Mouse (Mus musculus): Measurements from ENCODE around the gene Gm34653. TPM values are rescaled to one million over a fixed set of nuclear protein-coding genes. Genes with fewer than 3 reads are reported as not detected.
"Not testable (repeated sequence)": the region's sequence is repeated elsewhere in the genome, so short reads cannot be mapped to it uniquely, and the experiment has no call there.

The Gm34653 gene
- total and polyA plus RNA-seq, 3 experiments: not detected

- H3K27me3 ChIP-seq (replicated peaks); DNase-seq (ENCODE audit: extremely low read depth); H3K79me2 ChIP-seq (replicated peaks; ENCODE audit: control insufficient read depth, extremely low read depth, insufficient read depth, poor library complexity, severe bottlenecking); H3K27ac ChIP-seq (ENCODE audit: insufficient read depth, low read depth); H3K9me3 ChIP-seq (replicated peaks; ENCODE audit: low read length); H3K4me3 ChIP-seq (replicated peaks in 1 of 3; ENCODE audit: low read depth in 2 of 3, low read length in 2 of 3, poor library complexity in 1 of 3); dilution Hi-C loops (cut with MboI; ENCODE audit: extremely low pct_ligation_motif_present, extremely low pct_unique_long_range_greater_than_20kb, low sequenced_read_pairs); H3K4me2 ChIP-seq (ENCODE audit: insufficient read depth, low read depth, poor library complexity, severe bottlenecking); H3K9ac ChIP-seq (ENCODE audit: insufficient read depth, low read depth): not testable (repeated sequence)
- in situ Hi-C loops (cut with MboI; ENCODE audit: low pct_ligation_motif_present, low pct_unique_long_range_greater_than_20kb, low sequenced_read_pairs): loop anchor here (10.0 to 25.0 kb wide), 2 partner anchors 172 to 320 kb away; partner anchors contain the start of genes AI182371, Cntrl and Traf1
- TF ChIP-seq TBP (conservative IDR thresholded peaks at IDR 0.05; ENCODE audit: low read depth, low read length) (0 out of 2 replicates have a peak, but pooled peaks have one; percentile 27), CTCF (conservative IDR thresholded peaks at IDR 0.05 in 1 of 2, IDR thresholded peaks at IDR 0.05 in 1 of 2; ENCODE audit: low read depth in 2 of 2, low read length in 2 of 2) (0 out of 4 replicates have a peak, but pooled peaks of 1 of the 2 experiments have one; percentile 5)
- Histone ChIP-seq H3K36me3 (replicated peaks in 1 of 2; ENCODE audit: control insufficient read depth in 1 of 2, insufficient read depth in 1 of 2, low read length in 1 of 2) (peaks cover 39 to 64% of the 10 kb centered on the region in 2 experiments), H3K4me1 (ENCODE audit: control insufficient read depth in 1 of 2, insufficient read depth in 2 of 2) (peaks cover 3 to 17% of the 10 kb centered on the region in 2 experiments; a peak in 2 of 4 replicates)
Measured at GRCm38 (mm10) chr2:34792543-34792942, 40.3 kb upstream of the Gm34653 start.

DNA sequence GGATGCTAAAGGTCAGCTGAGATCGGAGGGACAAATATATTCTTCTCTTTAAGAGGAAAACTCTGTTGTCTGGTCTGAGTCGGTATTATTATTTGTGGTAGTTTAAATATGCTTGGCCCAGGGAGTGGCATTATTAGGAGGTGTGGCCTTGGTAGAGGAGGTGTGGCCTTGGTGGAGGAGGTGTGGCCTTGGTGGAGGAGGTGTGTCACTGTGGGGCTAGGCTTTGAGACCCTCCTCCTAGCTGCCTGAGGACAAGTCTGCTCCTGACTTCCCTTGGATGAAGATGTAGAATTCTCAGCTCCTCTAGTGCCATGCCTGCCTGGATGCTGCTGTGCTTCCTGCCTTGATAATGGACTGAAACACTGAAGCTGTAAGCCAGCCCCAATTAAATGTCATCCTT, 38.3 kb upstream of the Gm34653 start:
- H3K9me3 ChIP-seq (replicated peaks; ENCODE audit: low read length): peaks cover 7% of the 10 kb centered on the region
- no peaks in the 10 kb centered on the region; the same call in 1 of the 2 replicates for H3K79me2 ChIP-seq (replicated peaks; ENCODE audit: control insufficient read depth, extremely low read depth, insufficient read depth, poor library complexity, severe bottlenecking)
- no peak overlapping the region for H3K4me2 ChIP-seq (ENCODE audit: insufficient read depth, low read depth, poor library complexity, severe bottlenecking)
- H3K9ac ChIP-seq (ENCODE audit: insufficient read depth, low read depth): no peak overlapping the region
- in situ Hi-C loops (cut with MboI; ENCODE audit: low pct_ligation_motif_present, low pct_unique_long_range_greater_than_20kb, low sequenced_read_pairs) (loop anchor here (10.0 to 25.0 kb wide), 2 partner anchors 170 to 318 kb away; partner anchors contain the start of genes AI182371, Cntrl and Traf1), dilution Hi-C loops (cut with MboI; ENCODE audit: extremely low pct_ligation_motif_present, extremely low pct_unique_long_range_greater_than_20kb, low sequenced_read_pairs) (no loop called here)
- no peak overlapping the region for H3K27ac ChIP-seq (ENCODE audit: insufficient read depth, low read depth)
- H3K4me3 ChIP-seq (replicated peaks in 1 of 3; ENCODE audit: low read depth in 2 of 3, low read length in 2 of 3, poor library complexity in 1 of 3): no peak overlapping the region
- H3K4me1 ChIP-seq (ENCODE audit: control insufficient read depth in 1 of 2, insufficient read depth in 2 of 2): peaks cover 3 to 24% of the 10 kb centered on the region in 2 experiments; a peak in 3 of 4 replicates
- TF ChIP-seq CHD2 (IDR thresholded peaks at IDR 0.05; ENCODE audit: low read length): no peak
- TF ChIP-seq UBTF (IDR thresholded peaks at IDR 0.05; ENCODE audit: low read depth, low read length): no peak
- TF ChIP-seq JUND (conservative IDR thresholded peaks at IDR 0.05; ENCODE audit: low read depth, low read length): no peak
- TF ChIP-seq ELF1 (IDR thresholded peaks at IDR 0.05; ENCODE audit: low read depth, low read length): no peak
- TF ChIP-seq NRF1 (IDR thresholded peaks at IDR 0.05; ENCODE audit: low read depth, low read length): no peak
- no peak for TF ChIP-seq CHD1 (IDR thresholded peaks at IDR 0.05; ENCODE audit: low read depth, low read length)
- no peak for TF ChIP-seq HCFC1 (IDR thresholded peaks at IDR 0.05; ENCODE audit: low read depth, low read length)
- TF ChIP-seq ZMIZ1 (IDR thresholded peaks at IDR 0.05; ENCODE audit: low read depth, low read length): no peak
- no peak for TF ChIP-seq MAX (IDR thresholded peaks at IDR 0.05; ENCODE audit: low read length)
- no peak for TF ChIP-seq ETS1 (conservative IDR thresholded peaks at IDR 0.05; ENCODE audit: low read depth, low read length)
- no peaks in the 10 kb centered on the region for H3K27me3 ChIP-seq (replicated peaks)
- peaks cover 28 to 50% of the 10 kb centered on the region in 2 experiments for H3K36me3 ChIP-seq (replicated peaks in 1 of 2; ENCODE audit: control insufficient read depth in 1 of 2, insufficient read depth in 1 of 2, low read length in 1 of 2)
- DNase-seq (ENCODE audit: extremely low read depth): no peak

DNA sequence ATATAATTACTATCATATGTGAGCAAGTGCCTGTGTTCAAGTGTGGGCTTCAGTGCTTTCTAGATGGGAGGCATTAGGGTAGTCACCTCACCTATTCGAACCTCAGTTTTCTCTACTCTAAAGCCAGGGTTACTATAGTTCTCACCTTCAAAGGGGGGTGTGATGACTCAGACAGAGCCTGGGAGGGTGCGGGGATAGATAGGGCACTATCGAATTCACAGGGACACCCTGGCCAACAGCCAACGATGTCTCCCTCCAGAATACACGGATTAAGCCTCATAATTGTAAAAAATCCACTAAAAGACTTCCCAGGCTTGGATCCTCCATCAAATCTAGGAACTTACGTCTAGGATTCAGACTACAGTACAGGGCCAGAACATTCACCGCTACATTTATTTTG, 37.4 kb upstream of the Gm34653 start:
- in situ Hi-C loops (cut with MboI; ENCODE audit: low pct_ligation_motif_present, low pct_unique_long_range_greater_than_20kb, low sequenced_read_pairs): loop anchor here (10.0 to 25.0 kb wide), 2 partner anchors 169 to 317 kb away; partner anchors contain the start of genes AI182371, Cntrl and Traf1
- peaks cover 3 to 22% of the 10 kb centered on the region in 2 experiments; a peak in 3 of 4 replicates for H3K4me1 ChIP-seq (ENCODE audit: control insufficient read depth in 1 of 2, insufficient read depth in 2 of 2)
- TF ChIP-seq MEF2A (IDR thresholded peaks at IDR 0.05; ENCODE audit: borderline replicate concordance, low read depth, low read length) (no peak), USF1 (IDR thresholded peaks at IDR 0.05; ENCODE audit: low read depth, low read length) (no peak), SMC3 (IDR thresholded peaks at IDR 0.05; ENCODE audit: low read depth, low read length) (no peak), ETS1 (conservative IDR thresholded peaks at IDR 0.05; ENCODE audit: low read depth, low read length) (no peak), MAFK (IDR thresholded peaks at IDR 0.05; ENCODE audit: insufficient replicate concordance, low read length) (no peak), MAZ (IDR thresholded peaks at IDR 0.05; ENCODE audit: low read depth, low read length) (no peak), MAX (IDR thresholded peaks at IDR 0.05; ENCODE audit: low read length) (no peak), E2F4 (IDR thresholded peaks at IDR 0.05; ENCODE audit: insufficient replicate concordance, low read depth, low read length) (no peak), ZKSCAN1 (IDR thresholded peaks at IDR 0.05; ENCODE audit: borderline replicate concordance, low read depth, low read length) (no peak), USF2 (conservative IDR thresholded peaks at IDR 0.05; ENCODE audit: low read depth, low read length) (no peak), GABPA (IDR thresholded peaks at IDR 0.05; ENCODE audit: insufficient replicate concordance, low read depth, low read length) (no peak), CHD1 (IDR thresholded peaks at IDR 0.05; ENCODE audit: low read depth, low read length) (no peak)

More for the DNA sequence above, 37.4 kb upstream of the Gm34653 start:
- Histone ChIP-seq H3K4me2 (ENCODE audit: insufficient read depth, low read depth, poor library complexity, severe bottlenecking) (no peak overlapping the region), H3K4me3 (replicated peaks in 1 of 3; ENCODE audit: low read depth in 2 of 3, low read length in 2 of 3, poor library complexity in 1 of 3) (no peak overlapping the region), H3K27ac (ENCODE audit: insufficient read depth, low read depth) (no peak overlapping the region), H3K9me3 (replicated peaks; ENCODE audit: low read length) (peaks cover 7% of the 10 kb centered on the region), H3K36me3 (replicated peaks in 1 of 2; ENCODE audit: control insufficient read depth in 1 of 2, insufficient read depth in 1 of 2, low read length in 1 of 2) (peaks cover 28 to 50% of the 10 kb centered on the region in 2 experiments), H3K9ac (ENCODE audit: insufficient read depth, low read depth) (no peak overlapping the region), H3K79me2 (replicated peaks; ENCODE audit: control insufficient read depth, extremely low read depth, insufficient read depth, poor library complexity, severe bottlenecking) (no peaks in the 10 kb centered on the region; the same call in 1 of the 2 replicates), H3K27me3 (replicated peaks) (no peaks in the 10 kb centered on the region)
- dilution Hi-C loops (cut with MboI; ENCODE audit: extremely low pct_ligation_motif_present, extremely low pct_unique_long_range_greater_than_20kb, low sequenced_read_pairs): no loop called here
- DNase-seq (ENCODE audit: extremely low read depth): no peak
